Mouse (Mus musculus): ENCODE results near the gene Slain2.
A peak's percentile ranks its signal among the peaks of the same experiment; 100 is the strongest.
"Not testable (repeated sequence)": the region's sequence is repeated elsewhere in the genome, so short reads cannot be mapped to it uniquely, and the experiment has no call there.

Gene Slain2

DNA sequence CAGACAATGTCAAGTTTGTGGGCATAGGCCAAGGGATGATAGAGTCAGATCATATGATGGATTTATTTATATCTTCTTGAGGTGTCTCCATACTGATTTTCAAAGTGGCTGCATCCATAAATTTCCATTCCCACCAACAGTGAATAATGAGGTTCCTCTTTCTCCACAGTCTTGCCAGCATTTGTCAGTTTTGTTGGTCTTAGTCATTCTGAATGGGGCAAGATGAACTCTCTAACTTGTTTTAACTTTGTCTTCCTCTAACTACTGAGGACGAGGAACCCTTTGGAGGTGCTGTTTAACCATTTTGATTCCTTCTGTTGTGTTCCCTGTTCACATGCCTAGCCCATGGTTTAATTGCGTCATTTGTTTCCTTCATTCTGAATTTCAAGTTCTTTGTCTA is 36.1 kb downstream of the Slain2 start:
- DNase-seq (ENCODE audit: low read depth), result peak; percentile 58

DNA sequence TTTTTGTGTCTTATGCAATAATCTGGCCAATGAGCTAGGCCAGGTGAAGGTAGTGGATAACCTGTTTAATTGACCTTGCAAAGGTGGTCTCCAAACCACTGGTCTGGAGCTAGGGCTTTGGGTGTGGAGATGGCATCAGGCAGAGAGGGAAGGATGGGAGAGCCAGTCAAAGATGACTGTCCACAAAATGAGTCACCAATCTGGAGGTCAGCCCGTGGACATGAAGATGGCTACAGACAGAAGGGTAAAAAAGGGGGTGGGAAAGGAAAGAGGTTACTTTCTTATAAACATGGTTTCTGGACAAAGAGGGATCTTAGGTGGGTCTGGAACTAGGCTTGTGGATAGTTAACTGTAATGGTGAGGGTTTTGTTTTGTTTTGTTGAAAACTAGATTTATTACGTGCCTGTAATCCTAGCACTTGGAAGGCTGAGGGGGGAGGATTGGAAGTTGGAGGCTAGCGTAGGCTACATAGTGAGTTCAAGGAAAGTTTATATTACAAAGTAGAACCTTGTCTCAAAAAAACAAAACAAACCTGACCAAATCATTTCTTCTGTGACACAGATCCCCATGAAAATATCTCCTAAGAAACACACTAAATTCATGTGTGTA is 40.0 kb downstream of the Slain2 start:
- DNase-seq (ENCODE audit: low read depth), result peak; percentile 29

DNA sequence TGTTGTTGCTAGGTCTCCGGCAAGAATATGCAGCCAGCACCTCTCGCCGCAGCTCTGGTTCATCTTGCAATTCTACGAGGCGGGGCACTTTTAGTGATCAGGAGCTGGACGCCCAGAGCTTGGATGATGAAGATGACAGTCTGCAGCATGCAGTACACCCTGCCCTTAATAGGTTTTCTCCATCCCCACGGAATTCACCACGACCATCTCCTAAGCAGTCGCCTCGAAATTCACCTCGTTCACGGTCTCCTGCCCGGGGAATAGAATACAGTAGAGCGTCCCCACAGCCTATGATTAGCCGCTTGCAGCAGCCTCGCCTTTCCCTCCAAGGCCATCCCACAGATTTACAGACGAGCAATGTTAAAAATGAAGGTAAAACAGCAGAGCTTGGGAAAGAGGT is 43.2 kb downstream of the Slain2 start:
- no peak for DNase-seq (ENCODE audit: low read depth)

DNA sequence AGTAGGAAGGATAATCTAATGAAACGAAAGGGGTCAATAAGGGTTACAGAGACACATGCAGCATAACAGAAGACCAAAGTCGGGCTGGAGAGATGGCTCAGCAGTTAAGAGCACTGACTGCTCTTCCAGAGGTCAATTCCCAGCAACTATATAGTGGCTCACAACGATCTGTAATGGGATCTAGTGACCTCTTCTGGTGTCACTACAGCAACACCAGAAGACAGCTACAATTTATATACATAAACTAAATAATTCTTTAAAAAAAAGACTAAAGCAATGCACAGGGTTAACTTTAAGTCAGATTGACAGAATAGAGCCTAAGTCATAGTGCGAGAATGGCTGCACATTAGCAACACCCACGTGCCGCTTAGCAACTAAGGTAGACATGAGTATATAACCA is 46.0 kb downstream of the Slain2 start:
- DNase-seq (ENCODE audit: low read depth), result peak; percentile 42

DNA sequence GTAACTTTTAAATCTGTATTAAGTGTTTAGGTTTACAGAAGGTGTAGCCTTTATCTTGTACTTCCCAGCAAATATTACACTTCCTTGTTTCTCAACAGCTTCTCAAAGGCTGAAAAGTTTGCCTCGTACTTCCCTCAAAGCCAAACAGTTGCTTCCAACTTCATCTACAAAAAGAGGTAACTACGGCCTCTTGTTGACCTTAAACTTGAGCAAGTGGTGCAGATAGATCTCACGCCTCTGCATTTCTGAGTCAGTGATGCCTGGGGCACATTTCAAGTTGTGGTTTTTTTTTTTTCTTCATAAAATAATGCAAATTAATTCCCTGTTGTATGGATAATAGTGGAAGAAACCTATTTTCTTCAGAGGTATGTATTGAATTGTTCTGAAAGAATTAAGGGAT is 51.6 kb downstream of the Slain2 start:
- DNase-seq (ENCODE audit: low read depth), result peak; percentile 53

DNA sequence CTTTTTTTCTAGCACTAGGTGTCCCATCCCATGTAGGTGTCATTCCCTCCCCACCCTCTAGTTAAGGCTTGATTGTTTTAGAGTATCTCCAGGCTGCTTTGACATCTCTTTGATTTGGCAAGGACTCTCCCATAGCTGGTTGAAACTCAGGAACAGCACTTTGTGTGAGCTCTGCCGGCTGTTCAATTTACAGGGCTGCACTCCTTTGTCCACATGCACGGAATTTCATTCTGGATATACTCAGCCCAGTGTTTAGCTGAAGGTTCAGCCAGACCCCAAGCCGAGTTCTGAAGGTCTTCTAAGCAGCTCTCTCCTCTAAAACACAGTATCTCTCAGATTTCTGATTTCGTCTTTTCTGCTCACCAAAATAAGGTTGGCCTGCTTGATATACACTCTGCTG is 58.3 kb downstream of the Slain2 start:
- no peak for DNase-seq (ENCODE audit: low read depth)

DNA sequence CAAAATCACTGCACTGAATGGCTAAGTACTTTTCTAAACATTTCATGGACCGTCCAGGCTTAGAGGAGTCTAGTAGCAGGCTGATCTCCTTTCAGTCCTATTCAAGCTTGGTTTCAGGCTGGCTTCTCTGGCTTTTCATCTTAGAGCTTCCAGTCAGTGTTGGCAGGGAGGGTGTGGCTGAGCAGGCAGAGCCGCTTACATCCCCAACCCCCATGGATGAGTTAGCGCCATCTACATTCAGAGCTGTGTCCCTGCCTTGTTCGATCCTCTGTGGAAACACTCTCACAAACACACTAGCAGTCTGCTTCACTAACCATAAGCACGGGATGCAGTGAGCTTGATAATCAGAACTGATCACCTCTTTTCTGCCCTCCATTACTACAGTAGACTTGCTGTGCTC is 58.8 kb downstream of the Slain2 start:
- DNase-seq (ENCODE audit: low read depth), result no peak

DNA sequence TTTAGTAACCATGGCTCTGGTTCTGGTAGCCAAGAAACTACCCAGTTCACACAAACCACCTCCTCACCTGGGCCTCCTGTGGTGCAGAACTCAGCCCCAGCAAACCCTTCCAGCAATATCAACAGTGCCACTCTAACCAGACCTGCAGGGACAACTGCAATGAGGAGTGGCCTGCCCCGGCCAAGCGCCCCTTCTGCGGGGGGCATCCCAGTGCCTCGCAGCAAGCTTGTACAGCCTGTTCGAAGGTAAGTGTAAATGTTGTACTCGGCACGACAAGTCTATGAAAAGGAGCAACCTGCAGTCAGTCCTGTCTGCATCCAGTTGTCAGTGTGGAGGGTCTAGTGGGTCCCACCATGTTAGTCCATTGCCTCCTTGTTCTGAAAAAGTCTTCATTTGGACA is 60.5 kb downstream of the Slain2 start, which contains the start of gene Gm10135:
Gm10135 (minus strand) TSS at position 101 of the 400 bp plus-strand sequence.
- no peak for DNase-seq (ENCODE audit: low read depth)

DNA sequence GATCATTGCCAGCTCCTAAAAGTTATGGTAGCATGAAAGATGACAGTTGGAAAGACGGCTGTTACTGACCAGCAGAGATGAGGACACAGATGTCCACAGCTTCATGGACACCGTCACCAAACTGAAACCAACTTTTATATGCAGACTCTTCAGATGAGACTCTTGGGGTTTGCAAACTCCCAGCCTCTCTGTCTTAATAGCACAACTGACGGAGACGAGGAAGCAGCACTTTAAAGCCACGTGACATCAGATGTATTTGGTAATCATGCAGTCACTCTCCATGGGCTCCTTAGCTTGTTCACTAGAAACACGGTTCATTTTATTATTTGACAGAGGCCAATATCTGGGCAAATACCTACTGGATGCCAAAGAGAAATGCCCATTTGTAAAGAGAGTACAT is 61.9 kb downstream of the Slain2 start:
- DNase-seq (ENCODE audit: low read depth), result no peak

DNA sequence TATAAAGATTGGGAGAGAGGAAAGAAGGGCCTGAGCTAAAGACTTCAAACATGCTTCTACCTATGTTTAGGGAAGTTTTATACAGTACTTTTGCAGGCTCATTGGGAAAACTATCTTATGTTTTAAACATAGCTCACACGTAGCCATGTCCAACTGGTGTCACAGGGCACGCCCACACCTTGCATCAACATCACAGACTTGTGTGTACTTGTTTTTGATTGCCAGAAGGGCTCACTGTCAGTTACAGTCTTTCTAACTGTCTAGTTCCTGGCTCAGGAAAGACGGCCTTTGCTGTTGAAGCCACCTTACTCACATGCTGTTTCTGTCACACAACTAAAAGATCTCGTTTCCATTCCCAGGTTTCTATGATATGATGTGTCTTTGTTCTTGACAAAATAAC is 62.4 kb downstream of the Slain2 start:
- DNase-seq (ENCODE audit: low read depth), result no peak

DNA sequence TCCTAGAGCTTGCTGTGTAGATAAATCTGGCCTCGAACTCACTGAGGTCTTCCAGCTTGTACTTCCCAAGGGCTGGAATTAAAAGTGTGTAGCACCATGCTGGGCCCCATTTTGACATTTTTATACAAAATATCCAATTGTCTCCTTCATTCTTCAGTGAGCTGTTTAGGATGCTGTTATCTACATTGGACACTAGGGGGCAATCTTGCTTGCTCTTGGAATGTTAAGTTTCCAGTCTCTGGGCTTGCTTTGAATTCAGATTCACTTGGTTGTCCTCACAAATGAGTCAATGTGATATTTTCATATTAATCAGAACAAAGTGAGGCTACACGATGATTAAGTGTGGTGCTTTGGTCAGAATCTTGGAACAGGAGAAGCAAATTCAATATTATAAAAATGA is 70.0 kb downstream of the Slain2 start:
- DNase-seq (ENCODE audit: low read depth), result peak; percentile 81

DNA sequence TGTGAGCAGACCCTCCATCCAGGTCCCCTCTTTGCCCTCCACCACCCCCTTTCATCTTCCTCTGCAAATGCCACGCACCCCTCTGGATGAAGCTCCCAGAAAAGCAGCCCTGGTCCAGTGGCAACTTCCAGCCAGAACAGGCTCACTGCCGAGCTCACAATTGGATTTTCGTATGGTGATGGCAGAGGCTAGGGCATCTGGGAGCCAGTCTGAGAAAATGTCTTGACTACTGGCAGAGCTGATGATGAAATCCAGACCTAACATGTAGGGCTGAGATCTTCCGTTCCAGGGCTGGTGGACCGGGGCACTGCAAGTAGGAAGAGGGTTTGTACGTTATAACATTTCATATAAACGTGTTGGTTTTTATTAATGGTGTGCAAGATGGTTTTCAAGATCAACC is 73.7 kb downstream of the Slain2 start:
- DNase-seq (ENCODE audit: low read depth), result no peak

DNA sequence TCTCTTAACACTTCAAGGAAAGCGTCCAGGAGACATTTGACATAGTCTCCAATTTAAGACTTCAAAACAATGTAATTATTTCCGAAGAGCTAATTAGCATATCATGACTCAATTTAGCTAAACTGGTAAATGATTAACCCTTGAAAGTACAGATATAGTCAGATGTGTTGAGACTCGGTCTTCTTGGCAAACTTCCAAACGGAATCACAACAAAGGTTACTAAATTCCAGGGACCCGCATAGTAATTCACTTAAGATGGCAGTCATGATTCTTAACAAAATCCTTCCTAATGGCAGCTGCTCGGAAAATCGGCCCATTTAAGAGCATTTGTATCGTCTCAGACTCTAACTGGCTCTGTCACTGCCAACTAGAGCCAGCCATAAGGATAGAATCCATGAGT is 75.7 kb downstream of the Slain2 start:
- DNase-seq (ENCODE audit: low read depth), result no peak

DNA sequence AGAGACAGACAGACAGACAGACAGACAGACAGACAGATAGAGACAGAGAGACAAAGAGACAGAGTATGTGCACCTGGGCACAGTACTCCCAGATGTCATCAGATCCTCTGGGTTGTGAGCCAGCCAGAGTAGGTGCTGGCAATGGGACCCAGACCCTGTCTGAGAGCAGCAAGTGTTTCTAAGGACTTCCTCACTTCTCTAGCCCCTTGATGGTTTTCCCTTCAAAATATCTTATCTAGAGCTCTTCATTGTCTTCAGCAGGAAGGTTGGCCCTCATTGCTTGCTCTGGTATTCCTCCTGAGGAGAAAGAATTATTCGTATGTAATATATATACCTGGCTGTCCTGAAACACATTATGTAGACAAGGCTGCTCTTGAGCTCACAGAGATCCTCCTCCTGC is 78.4 kb downstream of the Slain2 start:
- no peak for DNase-seq (ENCODE audit: low read depth)

DNA sequence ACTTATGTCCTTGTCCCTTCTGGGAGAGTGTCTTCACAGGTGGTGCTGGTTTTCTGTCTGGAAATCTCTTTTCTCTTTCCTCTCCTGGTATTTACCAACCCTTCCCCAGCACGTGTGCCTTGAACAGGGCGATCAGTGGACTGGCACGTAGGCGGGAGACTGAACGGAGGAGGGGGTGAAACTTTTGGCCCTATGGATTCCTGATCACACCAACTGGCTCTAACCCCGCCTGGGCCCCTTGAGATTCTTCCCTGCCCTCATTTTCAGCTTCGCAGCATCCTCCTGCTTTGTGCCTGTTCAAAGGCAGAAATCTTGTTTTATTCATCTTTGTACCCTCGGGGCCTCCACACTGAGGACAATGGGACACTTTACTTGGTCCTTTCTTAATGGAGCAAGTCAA is 80.3 kb downstream of the Slain2 start:
- no peak for DNase-seq (ENCODE audit: low read depth)

DNA sequence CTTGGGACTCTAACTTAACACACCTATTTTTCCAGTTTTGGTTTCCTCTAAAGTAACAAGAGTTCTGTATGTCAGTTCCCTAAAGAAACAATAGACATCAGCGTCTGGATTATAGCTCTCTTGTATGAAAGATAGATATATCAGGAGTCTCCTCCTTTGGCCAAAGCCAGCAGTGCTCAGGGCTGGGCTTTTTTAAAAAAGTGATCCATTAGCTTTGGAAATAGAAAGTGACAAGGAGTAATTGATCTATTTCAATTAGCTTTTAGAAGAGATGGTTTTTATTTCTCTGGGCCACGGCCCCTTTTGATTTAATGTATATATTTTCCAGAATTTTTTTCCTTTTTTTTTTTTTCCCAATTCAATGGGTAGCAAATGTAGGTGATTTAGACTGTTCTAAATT is 80.8 kb downstream of the Slain2 start:
- DNase-seq (ENCODE audit: low read depth), result no peak

DNA sequence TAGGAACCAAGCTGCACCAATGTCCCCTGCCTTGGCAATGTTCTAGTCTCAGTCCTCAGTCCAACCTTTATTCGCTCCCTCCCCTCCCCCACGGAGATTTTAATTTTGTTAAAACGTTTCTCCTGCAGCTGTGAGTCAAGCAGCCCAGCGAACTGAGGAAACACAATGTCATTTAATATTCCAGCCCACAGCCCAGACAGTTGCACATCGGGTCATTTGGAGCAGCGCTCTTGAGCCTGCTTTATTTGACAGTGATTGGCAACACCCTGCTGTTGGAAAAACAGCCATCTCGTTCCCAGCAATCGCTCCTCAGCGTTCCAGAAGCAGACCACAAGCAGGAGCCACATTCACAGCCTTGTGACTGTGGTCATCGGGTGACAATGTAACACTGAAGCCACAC is 81.3 kb downstream of the Slain2 start:
- no peak for DNase-seq (ENCODE audit: low read depth)

DNA sequence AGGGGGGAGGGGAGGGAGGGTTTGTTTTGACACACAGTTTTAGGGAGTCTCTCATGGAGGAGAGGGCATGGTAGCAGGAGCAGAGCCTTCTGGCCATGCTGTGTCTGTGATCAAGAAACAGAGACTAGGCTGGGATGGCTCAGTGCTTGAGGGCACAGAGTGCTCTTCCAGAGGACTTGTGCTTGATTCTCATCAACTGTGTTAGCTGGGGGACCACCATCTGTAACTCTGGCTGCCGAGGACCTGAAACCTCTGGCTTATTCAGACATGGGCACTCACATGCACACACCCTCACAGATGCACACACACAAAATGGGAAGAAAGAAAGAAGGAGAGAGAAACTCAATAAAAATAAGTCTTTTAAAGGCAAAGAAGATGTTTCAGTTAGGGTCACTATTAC is 84.4 kb downstream of the Slain2 start:
- DNase-seq (ENCODE audit: low read depth), result not testable (repeated sequence)

DNA sequence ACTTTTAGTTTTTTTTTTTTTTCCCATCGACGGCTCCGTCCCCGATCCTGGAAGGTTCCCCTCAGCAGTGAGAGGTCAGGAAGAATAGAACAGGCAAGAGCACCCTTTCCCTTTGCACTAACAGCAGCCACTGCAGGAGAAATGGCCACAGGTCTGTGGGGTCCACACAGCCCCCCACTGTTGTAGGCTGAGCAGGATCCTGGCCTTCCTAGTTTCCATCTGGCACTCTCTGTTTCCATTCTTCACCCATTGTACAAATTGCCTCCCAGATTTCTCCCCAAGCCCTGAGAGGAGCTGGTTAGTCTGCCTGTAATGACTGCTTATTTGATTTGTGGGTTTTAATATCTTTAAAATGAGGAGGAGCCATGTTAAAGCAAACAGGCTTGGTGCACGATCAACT is 89.9 kb downstream of the Slain2 start:
- no peak for DNase-seq (ENCODE audit: low read depth)

DNA sequence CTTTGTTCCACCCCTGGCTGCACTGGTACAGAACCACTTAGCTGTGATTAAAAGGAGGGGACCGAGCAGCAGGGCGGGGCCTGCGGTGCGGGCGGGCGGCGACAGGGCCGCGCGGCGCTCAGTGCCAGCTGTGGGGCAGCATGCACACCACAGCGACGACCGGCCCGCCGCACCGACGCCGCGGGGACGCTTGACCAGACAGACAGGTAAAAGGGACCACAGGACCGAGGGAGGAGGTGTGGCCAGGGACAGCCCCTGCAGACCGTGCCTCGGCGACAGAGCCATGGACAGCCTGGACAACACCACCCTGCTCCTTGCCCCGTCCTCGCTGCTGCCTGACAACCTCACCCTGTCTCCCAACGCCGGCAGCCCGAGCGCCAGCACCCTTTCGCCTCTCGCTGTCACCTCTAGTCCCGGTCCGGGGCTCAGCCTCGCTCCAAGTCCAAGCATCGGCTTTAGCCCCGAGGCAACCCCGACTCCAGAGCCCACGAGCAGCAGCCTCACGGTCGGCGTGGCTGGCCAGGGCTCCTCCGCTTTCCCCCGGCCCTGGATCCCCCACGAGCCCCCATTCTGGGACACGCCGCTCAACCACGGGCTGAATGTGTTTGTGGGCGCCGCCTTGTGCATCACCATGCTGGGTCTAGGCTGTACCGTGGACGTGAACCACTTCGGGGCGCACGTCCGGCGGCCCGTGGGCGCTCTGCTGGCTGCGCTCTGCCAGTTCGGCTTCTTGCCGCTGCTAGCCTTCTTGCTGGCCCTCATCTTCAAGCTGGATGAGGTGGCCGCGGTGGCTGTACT is 92.9 kb downstream of the Slain2 start, which contains the start of gene Slc10a4:
Slc10a4 (plus strand) TSS at position 100 of the 798 bp plus-strand sequence.
- no peak for DNase-seq (ENCODE audit: low read depth)

DNA sequence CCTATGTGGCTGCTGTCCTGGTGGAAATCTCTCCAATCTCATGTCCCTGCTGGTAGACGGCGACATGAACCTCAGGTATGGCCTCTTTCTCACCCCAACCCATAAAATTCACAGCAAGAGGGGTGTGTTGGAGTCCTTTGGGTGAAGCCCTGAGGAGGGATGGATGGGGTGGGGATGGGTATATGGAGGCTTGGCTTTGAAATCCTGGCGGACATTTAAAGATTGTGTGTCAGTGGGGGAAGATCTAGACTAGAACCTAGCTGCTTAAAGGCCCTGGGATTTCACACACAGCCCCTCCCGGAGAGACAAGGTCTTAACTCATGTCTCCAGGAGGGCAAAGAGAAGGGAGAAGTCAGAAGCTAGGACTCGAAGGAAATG is 93.5 kb downstream of the Slain2 start:
- no peak for DNase-seq (ENCODE audit: low read depth)

DNA sequence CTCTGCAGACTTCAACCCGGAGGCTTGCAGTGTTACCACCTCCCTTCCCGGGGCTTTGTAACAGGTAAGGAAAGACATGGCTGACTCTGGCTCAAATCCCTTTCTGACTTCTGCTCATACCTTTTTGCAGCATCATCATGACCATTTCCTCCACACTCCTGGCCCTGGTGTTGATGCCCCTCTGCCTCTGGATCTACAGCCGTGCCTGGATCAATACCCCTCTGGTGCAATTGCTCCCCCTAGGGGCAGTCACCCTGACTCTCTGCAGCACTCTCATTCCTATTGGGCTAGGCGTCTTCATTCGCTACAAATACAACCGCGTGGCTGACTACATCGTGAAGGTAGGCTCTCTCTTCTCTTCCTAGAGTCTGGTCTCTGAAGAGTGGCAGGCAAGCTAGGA is 94.1 kb downstream of the Slain2 start:
- DNase-seq (ENCODE audit: low read depth), result peak; percentile 39

DNA sequence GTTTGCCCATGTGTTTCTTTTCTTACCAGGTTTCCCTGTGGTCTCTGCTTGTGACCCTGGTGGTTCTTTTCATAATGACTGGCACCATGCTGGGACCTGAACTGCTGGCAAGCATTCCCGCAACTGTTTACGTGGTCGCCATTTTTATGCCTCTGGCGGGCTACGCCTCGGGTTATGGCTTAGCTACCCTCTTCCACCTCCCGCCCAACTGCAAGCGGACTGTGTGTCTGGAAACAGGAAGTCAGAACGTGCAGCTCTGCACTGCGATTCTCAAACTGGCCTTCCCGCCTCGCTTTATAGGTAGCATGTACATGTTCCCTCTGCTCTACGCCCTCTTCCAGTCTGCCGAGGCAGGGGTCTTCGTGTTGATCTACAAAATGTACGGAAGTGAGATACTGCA is 97.7 kb downstream of the Slain2 start:
- DNase-seq (ENCODE audit: low read depth), result not testable (repeated sequence)
